Mouse (Mus musculus) splenic B cell, adult 2 months (primary cell): ENCODE measurements around the gene Zfp526.

Source experiments
- DNase-seq: peaks from one replicate; pipeline ENCODE4 v3.0.0-alpha.2; 2011; ENCODE audit warnings: low read depth, low spot score
- H3K27me3 ChIP-seq: 2 replicates; pipeline ENCODE4 v1.6.1; 2012; ENCODE audit warnings: mild to moderate bottlenecking, low read length, moderate library complexity, mixed read lengths; ENCODE audit not compliant: control insufficient read depth, poor library complexity, insufficient read depth, severe bottlenecking
- H3K36me3 ChIP-seq: 2 replicates; pipeline ENCODE4 v1.6.1; 2012; ENCODE audit warnings: mild to moderate bottlenecking, low read length, moderate library complexity, mixed read lengths; ENCODE audit not compliant: control insufficient read depth, poor library complexity, insufficient read depth, severe bottlenecking

Zfp526 gene

DNA sequence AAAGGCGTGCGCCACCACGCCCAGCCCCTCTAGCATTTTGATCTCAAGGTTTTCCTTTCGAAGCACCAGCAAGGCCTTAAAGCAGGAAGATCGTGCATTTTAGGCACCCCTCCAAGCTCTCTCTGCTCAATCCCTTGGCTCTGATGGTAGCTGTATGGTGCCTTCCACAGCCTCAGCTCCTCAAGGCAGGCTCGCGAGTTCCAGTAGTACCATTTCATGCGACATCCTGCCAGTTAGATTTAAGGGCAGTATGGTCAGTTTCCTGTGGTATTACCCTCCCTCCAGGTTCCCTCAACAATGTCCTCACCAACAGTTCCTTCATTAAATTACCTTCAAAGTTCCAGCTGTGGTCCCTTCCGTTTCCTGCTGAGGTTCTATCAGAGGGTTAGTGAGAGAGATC, 25.1 kb upstream of the Zfp526 start:
- Histone ChIP-seq H3K27me3 (no peaks in the 10 kb centered on the region), H3K36me3 (no peaks in the 10 kb centered on the region)
- no peak for DNase-seq

- Histone ChIP-seq H3K36me3 (no peaks in the 10 kb centered on the region; the same call in none of the 2 replicates), H3K27me3 (no peaks in the 10 kb centered on the region)
- DNase-seq: no peak
Measured at GRCm38 (mm10) chr7:25197384-25198018, 23.7 kb upstream of the Zfp526 start.

DNA sequence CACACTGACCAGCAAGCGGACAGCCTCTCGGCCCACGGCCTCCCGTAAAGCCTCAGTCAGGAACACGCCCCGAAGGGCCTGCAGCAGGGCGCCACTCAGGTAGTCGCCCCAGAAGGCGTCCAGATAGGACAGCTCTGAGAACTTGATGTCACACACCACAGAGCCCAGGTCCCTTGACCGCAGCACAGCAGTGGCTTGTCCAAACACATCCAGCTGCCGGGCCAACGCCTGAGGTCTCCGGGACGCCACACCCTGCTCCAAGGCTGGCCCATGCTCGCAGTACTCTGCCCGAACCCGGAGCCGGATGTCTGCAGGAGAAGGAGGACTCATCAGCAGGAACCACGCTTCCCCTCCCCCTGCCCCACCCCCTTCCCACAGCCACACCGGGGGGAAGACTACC, 17.6 kb upstream of the Zfp526 start:
- Histone ChIP-seq H3K36me3 (peaks cover 9% of the 10 kb centered on the region), H3K27me3 (no peaks in the 10 kb centered on the region)
- no peak for DNase-seq

DNA sequence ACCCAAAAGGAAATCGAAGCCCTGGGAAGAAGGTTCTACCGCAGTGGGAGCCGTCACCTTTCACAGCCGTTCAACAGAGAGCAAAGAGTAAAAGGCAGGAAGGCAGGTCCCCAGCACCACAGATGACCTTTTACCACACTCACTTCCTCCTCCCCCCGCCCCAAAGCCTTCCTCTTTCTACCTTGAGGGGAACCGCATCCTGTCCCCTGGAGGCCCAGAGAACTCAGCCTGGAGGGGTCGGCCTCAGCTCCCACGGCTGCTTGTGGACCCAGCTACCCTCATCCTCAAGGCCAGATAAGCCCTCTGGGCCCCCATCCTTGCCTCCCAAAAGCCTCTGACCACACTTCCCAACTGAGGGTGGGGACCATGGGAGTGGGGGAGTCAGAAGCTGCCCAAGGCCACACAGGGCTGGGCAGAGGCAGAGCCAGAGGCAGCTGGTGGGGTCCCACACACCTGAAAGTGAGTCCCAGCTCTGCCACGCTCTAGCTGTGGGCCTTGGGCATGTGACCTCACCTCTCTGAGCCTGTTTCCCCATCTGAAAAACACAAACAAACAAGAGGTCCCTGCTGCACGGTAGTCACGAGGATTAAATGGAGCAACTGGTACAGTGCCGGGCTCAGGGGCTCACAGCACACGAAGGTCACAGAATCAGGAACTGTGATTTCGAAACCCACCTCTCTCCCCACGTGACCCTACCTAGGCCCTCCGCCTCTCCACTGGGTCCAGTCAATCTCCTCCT, 15.7 kb upstream of the Zfp526 start:
- peak; percentile 84 for DNase-seq
- Histone ChIP-seq H3K36me3 (peaks cover 9% of the 10 kb centered on the region), H3K27me3 (no peaks in the 10 kb centered on the region)

- DNase-seq: peak; percentile 43
- Histone ChIP-seq H3K36me3 (peaks cover 9% of the 10 kb centered on the region), H3K27me3 (no peaks in the 10 kb centered on the region)
Measured at GRCm38 (mm10) chr7:25206094-25206830, 15.0 kb upstream of the Zfp526 start.

DNA sequence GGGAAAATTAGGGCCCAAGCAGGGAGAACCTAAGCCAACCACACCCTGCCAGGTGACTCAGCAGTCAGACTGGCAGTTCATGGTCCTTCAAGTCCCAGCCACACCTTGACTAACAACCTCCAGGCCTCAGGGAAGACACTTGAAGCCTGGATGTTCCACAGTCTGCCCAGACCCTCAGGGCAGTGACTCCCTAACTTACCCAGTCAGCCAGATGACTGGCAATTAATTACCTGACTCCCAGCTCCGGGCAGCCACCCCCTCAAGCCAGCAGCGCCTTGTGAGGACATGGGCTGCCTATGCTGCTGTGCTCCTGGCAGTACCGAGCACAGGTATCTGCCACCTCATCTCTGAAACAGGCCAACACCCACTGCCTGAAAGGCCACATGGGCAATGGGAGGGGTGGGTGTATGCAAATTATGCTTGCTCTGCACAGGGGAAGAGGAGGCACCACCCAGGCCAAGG, 12.0 kb upstream of the Zfp526 start:
- Histone ChIP-seq H3K36me3 (no peaks in the 10 kb centered on the region; the same call in none of the 2 replicates), H3K27me3 (no peaks in the 10 kb centered on the region)
- DNase-seq: peak; percentile 71

- Histone ChIP-seq H3K36me3 (peaks cover 1% of the 10 kb centered on the region), H3K27me3 (no peaks in the 10 kb centered on the region)
- DNase-seq: no peak
Measured at GRCm38 (mm10) chr7:25210482-25210881, 10.7 kb upstream of the Zfp526 start.

GRCm38 (mm10) chr7:25213099-25213498, 8.1 kb upstream of the Zfp526 start:
- H3K27me3 ChIP-seq: no peaks in the 10 kb centered on the region
- no peak for DNase-seq
- H3K36me3 ChIP-seq: peaks cover 6% of the 10 kb centered on the region

- Histone ChIP-seq H3K36me3 (peaks cover 6% of the 10 kb centered on the region), H3K27me3 (no peaks in the 10 kb centered on the region)
- no peak for DNase-seq
Measured at GRCm38 (mm10) chr7:25214172-25214571, 7.1 kb upstream of the Zfp526 start.

- peaks cover 6% of the 10 kb centered on the region; the same call in 1 of the 2 replicates for H3K36me3 ChIP-seq
- no peaks in the 10 kb centered on the region for H3K27me3 ChIP-seq
- DNase-seq: peak; percentile 72
Measured at GRCm38 (mm10) chr7:25217653-25218395, 3.4 kb upstream of the Zfp526 start.

DNA sequence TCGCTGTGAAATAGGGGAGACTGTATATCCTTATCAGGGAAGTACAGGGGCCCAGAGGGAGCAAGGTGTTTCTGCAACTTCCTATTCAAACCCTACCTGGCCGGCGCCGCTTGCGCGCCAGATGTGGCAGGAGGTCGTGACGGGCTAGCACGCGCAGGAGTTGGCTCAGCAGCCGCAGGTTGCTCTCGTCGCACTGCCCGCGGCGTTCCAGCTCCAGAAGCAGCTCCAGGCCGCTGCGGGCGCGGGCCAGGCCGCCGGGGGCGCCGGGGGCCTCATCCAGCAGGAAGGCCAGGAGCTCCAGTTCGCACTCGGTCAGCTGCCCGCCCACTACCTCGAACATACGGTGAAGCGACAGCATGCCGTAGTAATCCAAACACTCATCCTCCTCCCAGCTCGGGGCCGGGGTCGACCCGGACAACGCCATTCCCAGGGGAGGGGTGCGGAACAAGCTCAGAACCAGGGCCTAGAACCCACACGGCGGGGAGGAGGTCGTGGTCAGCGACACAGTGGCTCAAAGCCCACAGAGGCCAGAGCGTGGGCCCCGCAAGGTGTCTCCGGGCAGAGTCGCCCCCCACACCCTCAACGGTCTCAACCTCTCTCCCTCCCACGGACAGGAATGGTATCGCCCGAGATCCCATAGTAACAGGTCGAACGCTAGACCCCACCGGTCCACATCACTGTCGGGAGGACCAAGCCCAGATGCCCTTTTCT, 2.4 kb upstream of the Zfp526 start:
- Histone ChIP-seq H3K36me3 (peaks cover 6% of the 10 kb centered on the region; the same call in 1 of the 2 replicates), H3K27me3 (no peaks in the 10 kb centered on the region)
- peak; percentile 66 for DNase-seq

- no peak for DNase-seq
- peaks cover 6% of the 10 kb centered on the region; the same call in 1 of the 2 replicates for H3K36me3 ChIP-seq
- H3K27me3 ChIP-seq: no peaks in the 10 kb centered on the region
Measured at GRCm38 (mm10) chr7:25219416-25219750, 1.8 kb upstream of the Zfp526 start.

DNA sequence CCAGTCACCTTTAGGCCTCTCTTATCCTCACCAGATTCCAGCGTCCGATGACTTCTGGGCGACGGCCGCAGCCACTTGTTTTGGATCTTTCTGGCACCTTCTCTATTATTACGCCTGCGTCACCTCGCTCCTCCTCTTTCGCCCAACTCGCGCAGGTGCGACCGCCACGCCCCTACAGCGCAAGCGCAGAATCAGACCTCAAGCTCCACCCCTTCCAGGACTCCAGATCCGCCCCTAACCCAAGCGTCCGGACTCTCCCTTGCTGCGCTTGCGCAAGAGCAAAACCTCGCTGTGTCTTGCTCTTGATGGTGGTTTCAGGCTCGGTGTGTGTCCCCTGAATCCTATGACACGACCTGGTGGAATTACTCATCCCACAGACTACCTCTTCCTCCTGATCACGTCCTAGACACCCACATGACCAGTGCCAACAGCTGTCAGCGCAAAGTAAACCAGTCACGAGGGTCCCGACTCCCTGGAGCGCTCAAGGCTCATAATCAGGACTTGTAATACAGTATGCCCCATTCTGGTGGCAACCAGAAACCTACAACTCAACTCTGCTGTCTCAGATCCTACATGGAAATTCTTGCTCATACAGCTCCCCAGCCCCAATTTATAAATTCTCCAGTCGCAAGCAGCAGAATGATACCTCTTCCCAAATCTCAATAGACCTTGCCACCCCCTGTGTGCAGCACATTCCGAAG, 1.3 kb upstream of the Zfp526 start:
- DNase-seq: peak; percentile 99
- Histone ChIP-seq H3K36me3 (peaks cover 6% of the 10 kb centered on the region; the same call in 1 of the 2 replicates), H3K27me3 (no peaks in the 10 kb centered on the region)
